Mouse (Mus musculus) embryonic facial prominence, embryonic 11.5 days (tissue): ENCODE data around the gene Lsr. TPM values are rescaled to one million over a fixed set of nuclear protein-coding genes. Genes with fewer than 3 reads are reported as not detected.
"Not testable (repeated sequence)": the region's sequence is repeated elsewhere in the genome, so short reads cannot be mapped to it uniquely, and the experiment has no call there.

Experiments used
- ATAC-seq: fragments of 200-750 bp; cut with Nextera tagmentation; replicated peaks from 2 replicates; pipeline ENCODE4 v1.8.0; 2017; ENCODE audit warnings: low read depth; ENCODE audit not compliant: insufficient number of reproducible peaks, low FRiP score, low TSS enrichment
- DNase-seq: peaks from one replicate; pipeline ENCODE4 v3.0.0-alpha.2; 2015; ENCODE audit warnings: low spot score
- H3K27ac ChIP-seq: fragments of 300-500 bp; sonication (generic); replicated peaks from 2 replicates; pipeline ENCODE4 v1.5.1; 2014; ENCODE audit warnings: mild to moderate bottlenecking, low read depth, low read length, control low read depth
- H3K27me3 ChIP-seq: fragments of 300-500 bp; sonication (generic); 2 replicates; pipeline ENCODE4 v1.6.1; 2014; ENCODE audit warnings: mild to moderate bottlenecking, low read length, moderate library complexity, mixed read lengths; ENCODE audit not compliant: control insufficient read depth, insufficient read depth
- H3K36me3 ChIP-seq: fragments of 300-500 bp; sonication (generic); replicated peaks from 2 replicates; pipeline ENCODE4 v1.6.1; 2014; ENCODE audit warnings: low read depth, mild to moderate bottlenecking, low read length, moderate library complexity, mixed read lengths; ENCODE audit not compliant: control insufficient read depth, insufficient read depth
- H3K4me1 ChIP-seq: fragments of 300-500 bp; sonication (generic); 2 replicates; pipeline ENCODE4 v1.6.1; 2014; ENCODE audit warnings: low read length, mixed read lengths; ENCODE audit not compliant: control insufficient read depth, insufficient read depth
- H3K4me2 ChIP-seq: fragments of 300-500 bp; sonication (generic); 2 replicates; pipeline ENCODE4 v1.6.1; 2014; ENCODE audit warnings: low read depth, mild to moderate bottlenecking, control low read depth, low read length, moderate library complexity
- H3K4me3 ChIP-seq: fragments of 300-500 bp; sonication (generic); 2 replicates; pipeline ENCODE4 v1.5.1; 2014; ENCODE audit warnings: low read depth, low read length, control low read depth
- H3K9ac ChIP-seq: fragments of 300-500 bp; sonication (generic); replicated peaks from 2 replicates; pipeline ENCODE4 v1.6.1; 2014; ENCODE audit warnings: mild to moderate bottlenecking, control low read depth, low read length
- H3K9me3 ChIP-seq: fragments of 300-500 bp; sonication (generic); replicated peaks from 2 replicates; pipeline ENCODE4 v1.6.1; 2016; ENCODE audit warnings: mild to moderate bottlenecking, low read length, inconsistent platforms, mixed read lengths; ENCODE audit not compliant: control insufficient read depth
- WGBS: fragments of 180-500 bp; shearing (Covaris S2); extraction: QIAGEN DNeasy Blood & Tissue Kit; methylation state at CpG from one replicate; pipeline ENCODE4 v1.1.7; 2014; 5-methylcytosine and 5-hydroxymethylcytosine counted together
- polyA plus RNA-seq: library from polyadenylated mRNA; unstranded; fragments of >200 nt; fragmentation: Nextera tagmentation; extraction: Ambion mirVana; gene quantifications from 2 replicates; pipeline ENCODE4 v1.2.1, GENCODE M21; 2014

Gene Lsr
- polyA plus RNA-seq, 1 experiment from 2014 or later = 18.9 TPM

- ATAC-seq = no peak
- 64% methylated on average over 9 of the region's 9 CpGs for WGBS
- H3K27ac ChIP-seq = no peak within 1 kb of the TSS
Observed at GRCm38 (mm10) chr7:30943909-30944635, 29.2 kb downstream of the Lsr start, which contains the start of gene Hamp. Hamp (minus strand) TSS chr7:30944032.

GRCm38 (mm10) chr7:30942365-30942764 is 30.9 kb downstream of the Lsr start:
- WGBS = 44% methylated on average over 3 of the region's 3 CpGs
- DNase-seq, ATAC-seq: not testable (repeated sequence)

More at GRCm38 (mm10) chr7:30943909-30944635, 29.2 kb downstream of the Lsr start, which contains the start of gene Hamp:
- no peaks in the 10 kb centered on the region for H3K9me3 ChIP-seq
- H3K4me3 ChIP-seq = no peak within 1 kb of the TSS
- no peaks in the 10 kb centered on the region for H3K27me3 ChIP-seq
- no peak for DNase-seq
- H3K4me2 ChIP-seq = no peak within 1 kb of the TSS
- H3K36me3 ChIP-seq = no peaks in the 10 kb centered on the region; the same call in 1 of the 2 replicates
- H3K4me1 ChIP-seq = no peaks in the 10 kb centered on the region
- no peak within 1 kb of the TSS for H3K9ac ChIP-seq

GRCm38 (mm10) chr7:30940070-30940469 is 33.2 kb downstream of the Lsr start:
- H3K9me3 ChIP-seq, H3K27ac ChIP-seq, DNase-seq, H3K4me3 ChIP-seq, H3K4me1 ChIP-seq, H3K4me2 ChIP-seq, H3K36me3 ChIP-seq, H3K27me3 ChIP-seq, H3K9ac ChIP-seq, ATAC-seq: not testable (repeated sequence)
- 70% methylated on average over 1 of the region's 1 CpGs for WGBS

More at GRCm38 (mm10) chr7:30942365-30942764, 30.9 kb downstream of the Lsr start:
- H3K27me3 ChIP-seq, H3K27ac ChIP-seq, H3K9me3 ChIP-seq, H3K36me3 ChIP-seq, H3K4me1 ChIP-seq, H3K4me3 ChIP-seq, H3K9ac ChIP-seq, H3K4me2 ChIP-seq: not testable (repeated sequence)

- H3K4me1 ChIP-seq, DNase-seq, H3K27me3 ChIP-seq, H3K27ac ChIP-seq, H3K9ac ChIP-seq, H3K36me3 ChIP-seq, H3K4me2 ChIP-seq, H3K4me3 ChIP-seq, ATAC-seq, H3K9me3 ChIP-seq: not testable (repeated sequence)
- 71% methylated on average over 6 of the region's 6 CpGs for WGBS
Observed at GRCm38 (mm10) chr7:30935422-30936099, 37.7 kb downstream of the Lsr start.

GRCm38 (mm10) chr7:30924581-30924980 is 48.7 kb downstream of the Lsr start, which contains the start of gene Hamp2:
Hamp2 (minus strand) TSS chr7:30924681.
- ATAC-seq = not testable (repeated sequence)

GRCm38 (mm10) chr7:30924071-30924470 is 49.2 kb downstream of the Lsr start:
- no peaks in the 10 kb centered on the region for H3K4me1 ChIP-seq
- H3K9me3 ChIP-seq = no peaks in the 10 kb centered on the region
- H3K27me3 ChIP-seq = no peaks in the 10 kb centered on the region
- WGBS = 63% methylated on average over 3 of the region's 3 CpGs
- no peak for DNase-seq
- no peak overlapping the region for H3K4me3 ChIP-seq
- no peak overlapping the region for H3K4me2 ChIP-seq
- no peaks in the 10 kb centered on the region for H3K36me3 ChIP-seq
- no peak for ATAC-seq
- no peak overlapping the region for H3K27ac ChIP-seq
- H3K9ac ChIP-seq = no peak overlapping the region

More at GRCm38 (mm10) chr7:30924581-30924980, 48.7 kb downstream of the Lsr start, which contains the start of gene Hamp2:
- not testable (repeated sequence) for H3K9ac ChIP-seq, H3K9me3 ChIP-seq, H3K4me1 ChIP-seq, H3K4me2 ChIP-seq, H3K4me3 ChIP-seq, H3K36me3 ChIP-seq, H3K27me3 ChIP-seq, DNase-seq, H3K27ac ChIP-seq
- WGBS = 82% methylated on average over 2 of the region's 2 CpGs

- ATAC-seq, H3K4me2 ChIP-seq, H3K36me3 ChIP-seq, DNase-seq, H3K27me3 ChIP-seq, H3K9ac ChIP-seq, H3K4me3 ChIP-seq, H3K4me1 ChIP-seq, H3K27ac ChIP-seq, H3K9me3 ChIP-seq: not testable (repeated sequence)
- 40% methylated on average over 3 of the region's 3 CpGs for WGBS
Observed at GRCm38 (mm10) chr7:30922490-30922889, 50.8 kb downstream of the Lsr start.

- H3K36me3 ChIP-seq = no peaks in the 10 kb centered on the region
- H3K4me2 ChIP-seq = no peak overlapping the region
- no peaks in the 10 kb centered on the region for H3K4me1 ChIP-seq
- no peaks in the 10 kb centered on the region for H3K27me3 ChIP-seq
- H3K9me3 ChIP-seq = no peaks in the 10 kb centered on the region
- 73% methylated on average over 3 of the region's 3 CpGs for WGBS
- no peak overlapping the region for H3K9ac ChIP-seq
- no peak overlapping the region for H3K4me3 ChIP-seq
- DNase-seq = no peak
- no peak overlapping the region for H3K27ac ChIP-seq
- no peak for ATAC-seq
Observed at GRCm38 (mm10) chr7:30920217-30920616, 53.0 kb downstream of the Lsr start.
